Mouse (Mus musculus) intestine, embryonic 14.5 days (tissue): ENCODE measurements around the gene Sesn3. TPM values are rescaled to one million over a fixed set of nuclear protein-coding genes. Genes with fewer than 3 reads are reported as not detected.

Experiments
- ATAC-seq: fragments of 200-750 bp; cut with Nextera tagmentation; replicated peaks from 2 replicates; pipeline ENCODE4 v1.8.0; 2017; ENCODE audit warnings: low read depth, moderate number of reproducible peaks, moderate TSS enrichment, moderate library complexity; ENCODE audit not compliant: low FRiP score, low TSS enrichment
- DNase-seq: peaks from one replicate; pipeline ENCODE4 v3.0.0-alpha.2; 2018; ENCODE audit warnings: low spot score
- H3K27ac ChIP-seq: fragments of 300-500 bp; sonication (generic); 2 replicates; pipeline ENCODE4 v1.5.1; 2014; ENCODE audit warnings: low read depth, mild to moderate bottlenecking, control low read depth
- H3K27me3 ChIP-seq: fragments of 300-500 bp; sonication (generic); replicated peaks from 2 replicates; pipeline ENCODE4 v1.6.1; 2014; ENCODE audit warnings: low read length, control low read depth; ENCODE audit not compliant: control insufficient read depth, insufficient read depth
- H3K36me3 ChIP-seq: fragments of 300-500 bp; sonication (generic); 2 replicates; pipeline ENCODE4 v1.6.1; 2014; ENCODE audit warnings: low read length, control low read depth; ENCODE audit not compliant: control insufficient read depth, insufficient read depth
- H3K4me1 ChIP-seq: fragments of 300-500 bp; sonication (generic); replicated peaks from 2 replicates; pipeline ENCODE4 v1.6.1; 2014; ENCODE audit warnings: low read length, control low read depth, mixed read lengths; ENCODE audit not compliant: control insufficient read depth, insufficient read depth
- H3K4me2 ChIP-seq: fragments of 300-500 bp; sonication (generic); 2 replicates; pipeline ENCODE4 v1.6.1; 2014; ENCODE audit warnings: low read length
- H3K4me3 ChIP-seq: fragments of 300-500 bp; sonication (generic); 2 replicates; pipeline ENCODE4 v1.5.1; 2014; ENCODE audit warnings: low read depth, low read length, control low read depth, mixed read lengths
- H3K9ac ChIP-seq: fragments of 300-500 bp; sonication (generic); 2 replicates; pipeline ENCODE4 v1.6.1; 2014; ENCODE audit warnings: mild to moderate bottlenecking, low read length
- H3K9me3 ChIP-seq: fragments of 300-500 bp; sonication (generic); 2 replicates; pipeline ENCODE4 v1.6.1; 2016; ENCODE audit warnings: low read length, control low read depth; ENCODE audit not compliant: control insufficient read depth
- WGBS: fragments of 180-500 bp; shearing (Covaris S2); extraction: QIAGEN DNeasy Blood & Tissue Kit; methylation state at CpG from one replicate; pipeline ENCODE4 v1.1.7; 2014; 5-methylcytosine and 5-hydroxymethylcytosine counted together
- polyA plus RNA-seq: library from polyadenylated mRNA; unstranded; fragments of >200 nt; fragmentation: Nextera tagmentation; extraction: Ambion mirVana; gene quantifications from 2 replicates; pipeline ENCODE4 v1.2.1, GENCODE M21; 2014

The Sesn3 gene
- polyA plus RNA-seq, 1 experiment from 2014 or later, result 30.5 TPM

DNA sequence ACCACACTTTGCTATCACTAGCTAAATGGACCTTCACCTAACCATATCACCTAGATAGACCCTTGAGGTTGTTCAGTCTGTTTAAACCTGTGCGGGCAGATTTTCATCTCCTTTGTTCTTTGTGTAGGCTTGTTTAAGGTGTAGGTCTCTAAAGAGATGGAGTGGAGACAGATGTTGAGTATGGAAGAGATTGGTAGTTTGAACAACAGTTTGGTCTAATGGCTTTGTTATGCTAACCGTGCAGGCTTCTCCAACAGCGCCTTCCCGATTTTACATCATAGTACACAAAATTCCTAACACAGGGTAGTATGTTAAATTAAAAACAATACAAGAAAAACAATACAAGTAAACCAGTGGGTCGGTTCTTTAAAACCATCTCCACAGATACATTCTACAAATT, 281 bp upstream of the Sesn3 start:
- Histone ChIP-seq H3K4me3 (peak overlapping the region; percentile 27), H3K9ac (peak overlapping the region; percentile 52; the same call in 1 of the 2 replicates)
- WGBS, result 39% methylated on average over 5 of the region's 5 CpGs

DNA sequence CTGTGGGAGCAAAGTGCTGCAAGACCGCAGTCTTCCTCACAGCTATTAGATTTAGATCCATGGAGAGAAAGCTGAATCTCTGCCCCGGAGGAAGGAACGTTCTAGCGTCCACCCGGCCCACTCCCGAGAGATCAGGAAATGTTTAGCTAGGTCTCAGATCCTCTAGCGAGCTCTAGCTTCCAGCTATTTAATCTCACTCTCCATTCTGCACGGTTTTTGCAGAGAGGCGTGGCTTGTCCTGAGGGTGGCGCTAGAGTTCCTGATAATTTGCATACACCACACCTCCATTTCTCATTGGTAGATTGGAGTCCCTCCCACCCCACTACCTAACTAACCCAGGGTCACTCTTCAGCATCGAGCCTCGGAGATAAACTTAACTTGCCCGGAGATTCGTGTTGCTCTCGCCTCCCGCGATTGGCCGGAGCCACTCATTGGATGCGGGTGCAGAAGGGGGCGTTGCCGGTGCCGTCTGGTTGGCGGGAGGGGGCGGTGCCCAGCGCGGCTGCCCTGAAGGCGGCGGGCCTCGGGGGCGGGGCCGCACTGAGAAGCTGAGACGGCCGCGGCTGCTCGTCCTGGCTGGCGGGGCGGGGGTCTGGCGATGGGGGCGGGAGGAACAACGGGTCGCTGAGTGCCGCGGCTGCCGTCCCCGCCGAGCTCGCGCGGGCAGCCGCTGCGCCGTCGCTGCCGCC, 1.1 kb downstream of the Sesn3 start:
- peak overlapping the region; percentile 61 for H3K4me3 ChIP-seq
- H3K4me1 ChIP-seq, result peaks cover 14% of the 10 kb centered on the region
- H3K27ac ChIP-seq, result peak overlapping the region; percentile 95
- peak; percentile 97 for DNase-seq
- ATAC-seq, result peak; percentile 99
- H3K27me3 ChIP-seq, result no peaks in the 10 kb centered on the region
- WGBS, result under 1% methylated on average over 53 of the region's 54 CpGs
- H3K4me2 ChIP-seq, result peak overlapping the region; percentile 62
- no peaks in the 10 kb centered on the region; the same call in 1 of the 2 replicates for H3K36me3 ChIP-seq
- peak overlapping the region; percentile 88 for H3K9ac ChIP-seq
- H3K9me3 ChIP-seq, result no peaks in the 10 kb centered on the region

More for the DNA sequence above, 281 bp upstream of the Sesn3 start:
- Histone ChIP-seq H3K4me2 (peak overlapping the region; percentile 62), H3K4me1 (peaks cover 14% of the 10 kb centered on the region), H3K36me3 (no peaks in the 10 kb centered on the region; the same call in 1 of the 2 replicates), H3K27me3 (no peaks in the 10 kb centered on the region), H3K27ac (peak overlapping the region; percentile 95), H3K9me3 (no peaks in the 10 kb centered on the region)
- ATAC-seq, result no peak
- no peak for DNase-seq

DNA sequence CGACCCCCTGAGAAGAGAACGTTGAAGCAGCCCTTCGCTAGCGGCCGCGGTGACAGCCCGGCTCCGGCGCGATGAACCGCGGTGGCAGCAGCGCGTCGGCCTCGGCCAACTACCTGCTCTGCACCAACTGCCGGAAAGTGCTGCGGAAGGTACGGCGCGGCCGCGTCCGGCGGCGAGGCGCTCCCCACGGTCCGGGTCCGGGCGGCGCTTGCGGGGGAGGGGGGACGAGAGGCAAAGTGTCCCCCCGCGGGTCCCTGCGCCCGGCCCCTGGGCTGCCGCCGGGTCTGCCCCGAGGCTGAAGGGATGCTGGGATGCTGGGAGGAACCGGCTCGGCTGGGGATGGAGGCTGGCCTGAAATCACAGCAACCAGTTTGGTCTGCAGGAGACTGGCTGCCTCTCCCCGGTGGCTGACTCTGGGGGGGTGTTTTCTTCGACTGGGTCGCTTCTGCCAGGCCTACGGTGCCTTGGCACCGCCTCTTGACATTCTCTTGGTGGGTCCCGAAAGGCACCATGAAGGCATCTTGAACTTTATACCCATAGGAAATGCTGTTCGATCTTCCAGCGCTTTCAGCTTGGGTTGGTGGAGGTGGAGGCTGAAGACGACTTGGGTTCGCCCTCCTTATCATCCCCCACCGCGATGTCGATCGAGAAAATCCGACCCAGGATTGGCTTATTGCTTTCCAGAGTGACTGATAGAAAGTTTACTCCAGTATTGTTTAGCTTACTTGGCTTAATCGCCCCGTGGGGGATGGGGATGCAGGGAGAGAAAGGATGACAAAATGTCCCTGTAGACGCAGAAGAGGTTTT, 1.8 kb downstream of the Sesn3 start:
- no peaks in the 10 kb centered on the region for H3K9me3 ChIP-seq
- peak overlapping the region; percentile 61 for H3K4me3 ChIP-seq
- H3K4me2 ChIP-seq, result peak overlapping the region; percentile 57
- H3K4me1 ChIP-seq, result peaks cover 20% of the 10 kb centered on the region
- WGBS, result under 1% methylated on average over 59 of the region's 61 CpGs
- H3K36me3 ChIP-seq, result no peaks in the 10 kb centered on the region; the same call in 1 of the 2 replicates
- no peaks in the 10 kb centered on the region for H3K27me3 ChIP-seq
- peak overlapping the region; percentile 92 for H3K27ac ChIP-seq
- DNase-seq (peak; percentile 81), ATAC-seq (peak; percentile 71)
- H3K9ac ChIP-seq, result peak overlapping the region; percentile 88

DNA sequence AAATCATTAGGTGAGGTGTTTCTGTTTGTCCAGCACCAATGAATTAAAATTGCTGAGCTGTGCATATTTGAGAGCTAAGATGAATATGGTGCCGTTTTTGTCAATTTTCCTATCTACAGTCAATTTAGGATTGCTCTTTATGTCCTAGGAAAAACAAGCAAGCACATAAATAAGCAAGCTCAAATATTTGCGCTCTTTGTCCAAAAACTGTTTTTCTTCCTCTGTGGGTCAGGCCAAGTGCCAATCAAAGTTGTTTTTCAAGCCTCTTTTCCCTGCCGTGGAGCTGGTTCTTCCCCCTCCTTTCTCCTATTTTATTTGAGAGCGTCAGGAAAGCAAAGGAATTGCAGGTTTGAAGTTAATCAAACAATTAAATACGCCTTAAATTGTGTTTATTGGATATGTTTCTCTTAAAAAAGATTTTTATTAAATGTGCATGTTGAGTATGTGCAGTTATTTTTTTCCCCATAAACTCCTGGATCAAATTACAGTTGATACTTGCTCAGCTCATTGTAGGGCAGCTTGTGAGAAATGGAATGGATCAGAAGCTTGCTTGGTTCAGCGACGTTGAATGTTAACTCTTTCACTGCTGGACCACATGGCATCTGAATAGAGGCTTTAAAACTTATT, 2.6 kb downstream of the Sesn3 start:
- WGBS, result 0% methylated on average over 7 of the region's 7 CpGs
- peaks cover 20% of the 10 kb centered on the region for H3K4me1 ChIP-seq
- H3K27ac ChIP-seq, result 0 out of 2 replicates have a peak overlapping the region, but pooled peaks have one; percentile 14
- no peak for ATAC-seq
- H3K4me3 ChIP-seq, result peak overlapping the region; percentile 61
- no peak for DNase-seq
- no peaks in the 10 kb centered on the region for H3K27me3 ChIP-seq
- H3K4me2 ChIP-seq, result peak overlapping the region; percentile 57
- H3K9ac ChIP-seq, result peak overlapping the region; percentile 88
- H3K9me3 ChIP-seq, result no peaks in the 10 kb centered on the region
- no peaks in the 10 kb centered on the region; the same call in 1 of the 2 replicates for H3K36me3 ChIP-seq

DNA sequence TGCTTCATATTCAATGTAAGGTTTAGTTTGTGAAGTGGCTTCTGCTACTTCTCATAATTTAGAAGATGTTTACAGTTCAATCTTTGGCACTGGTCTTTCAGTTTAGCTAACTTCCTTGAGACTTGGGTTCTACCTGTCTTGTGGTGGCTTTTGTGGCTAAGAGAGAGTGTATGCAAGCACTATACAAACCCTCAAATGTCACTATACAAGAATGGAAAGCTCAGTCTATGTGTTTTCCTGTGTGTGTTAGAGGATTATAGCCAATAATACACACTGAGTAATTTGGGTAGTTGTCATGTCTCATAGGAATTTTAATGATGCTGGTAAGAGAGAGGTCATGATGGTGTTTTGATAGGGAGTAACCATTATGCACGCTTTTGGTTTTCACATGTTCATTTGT, 5.8 kb downstream of the Sesn3 start:
- Histone ChIP-seq H3K27ac (no peak overlapping the region), H3K9ac (no peak overlapping the region), H3K36me3 (no peaks in the 10 kb centered on the region; the same call in 1 of the 2 replicates), H3K27me3 (no peaks in the 10 kb centered on the region), H3K4me3 (no peak overlapping the region), H3K4me1 (peaks cover 21% of the 10 kb centered on the region), H3K4me2 (no peak overlapping the region), H3K9me3 (no peaks in the 10 kb centered on the region)
- DNase-seq (no peak), ATAC-seq (no peak)
- 62% methylated on average over 1 of the region's 1 CpGs for WGBS

DNA sequence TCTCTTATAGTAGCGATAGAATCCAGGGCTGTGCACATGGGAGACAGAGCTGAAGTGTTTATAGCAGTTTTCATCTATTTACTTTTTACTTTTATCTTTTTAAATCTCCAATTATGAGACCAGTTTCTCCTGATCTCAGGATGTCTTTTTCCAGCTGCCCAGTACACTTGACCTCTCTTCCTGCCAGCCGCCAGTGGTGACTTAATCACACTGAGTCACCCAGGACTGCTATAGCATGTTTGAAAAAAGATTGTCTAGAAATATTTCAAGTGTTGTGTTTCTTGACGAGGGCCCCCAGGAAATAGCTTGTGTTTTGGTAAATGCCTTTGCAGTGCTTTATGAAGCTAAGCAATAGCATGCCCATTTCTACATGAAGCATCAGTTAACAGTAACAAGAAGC, 10.2 kb downstream of the Sesn3 start:
- WGBS, result 26% methylated on average over 3 of the region's 3 CpGs
- peaks cover 15% of the 10 kb centered on the region for H3K4me1 ChIP-seq
- no peaks in the 10 kb centered on the region for H3K9me3 ChIP-seq
- H3K4me2 ChIP-seq, result no peak overlapping the region
- H3K27ac ChIP-seq, result no peak overlapping the region
- H3K36me3 ChIP-seq, result no peaks in the 10 kb centered on the region
- no peak overlapping the region for H3K4me3 ChIP-seq
- no peak overlapping the region for H3K9ac ChIP-seq
- no peaks in the 10 kb centered on the region for H3K27me3 ChIP-seq
- no peak for ATAC-seq
- no peak for DNase-seq

DNA sequence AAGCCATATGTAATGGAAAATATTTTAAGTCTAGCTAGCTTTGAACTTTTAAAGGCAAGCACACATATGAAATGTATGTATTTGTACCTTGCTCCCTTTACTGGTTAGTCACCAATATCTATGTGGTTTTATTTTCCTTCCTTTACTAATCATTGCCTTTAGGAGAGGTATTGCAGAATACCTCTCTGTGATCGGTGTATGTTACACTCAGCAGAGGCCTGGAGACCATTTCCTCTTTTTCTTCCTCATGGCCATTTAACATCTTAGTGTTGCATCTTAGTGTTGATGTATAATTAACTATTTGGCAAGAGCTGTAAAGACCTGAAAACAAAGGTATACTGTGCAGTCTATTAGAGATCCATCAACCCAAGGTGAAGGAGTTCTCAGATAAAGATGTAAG, 12.4 kb downstream of the Sesn3 start:
- DNase-seq (no peak), ATAC-seq (no peak)
- Histone ChIP-seq H3K36me3 (no peaks in the 10 kb centered on the region), H3K4me2 (no peak overlapping the region), H3K9me3 (no peaks in the 10 kb centered on the region), H3K27me3 (no peaks in the 10 kb centered on the region), H3K9ac (no peak overlapping the region), H3K4me3 (no peak overlapping the region), H3K27ac (no peak overlapping the region), H3K4me1 (peaks cover 9% of the 10 kb centered on the region; the same call in 1 of the 2 replicates)
- WGBS, result 88% methylated on average over 1 of the region's 1 CpGs

DNA sequence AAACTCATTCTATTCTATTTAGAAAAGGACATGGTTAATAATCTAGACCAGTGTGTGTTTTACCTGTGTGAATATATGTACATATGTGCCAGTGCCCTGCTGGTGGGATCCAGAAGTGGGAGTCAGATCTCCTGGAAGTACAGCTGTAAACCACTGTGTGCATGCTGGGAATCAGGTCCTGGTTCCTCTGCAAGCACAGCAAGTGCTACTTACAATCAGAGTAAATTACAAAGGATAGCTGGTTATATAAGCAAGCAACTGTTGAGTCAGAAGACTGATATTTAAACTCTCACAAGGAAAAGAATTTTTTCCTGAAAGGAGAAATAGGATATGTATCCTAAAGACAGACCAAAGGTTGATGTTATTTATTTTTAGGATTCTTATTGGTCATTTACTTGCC, 13.6 kb downstream of the Sesn3 start:
- no peak overlapping the region for H3K4me3 ChIP-seq
- no peak for DNase-seq
- H3K36me3 ChIP-seq, result no peaks in the 10 kb centered on the region
- H3K9me3 ChIP-seq, result no peaks in the 10 kb centered on the region
- H3K4me2 ChIP-seq, result no peak overlapping the region
- no peak overlapping the region for H3K9ac ChIP-seq
- no peaks in the 10 kb centered on the region for H3K27me3 ChIP-seq
- H3K4me1 ChIP-seq, result peaks cover 9% of the 10 kb centered on the region
- no peak overlapping the region for H3K27ac ChIP-seq
- ATAC-seq, result no peak
